7 mouse cellular contexts compared by ENCODE assay signal in the genomic region with DNA sequence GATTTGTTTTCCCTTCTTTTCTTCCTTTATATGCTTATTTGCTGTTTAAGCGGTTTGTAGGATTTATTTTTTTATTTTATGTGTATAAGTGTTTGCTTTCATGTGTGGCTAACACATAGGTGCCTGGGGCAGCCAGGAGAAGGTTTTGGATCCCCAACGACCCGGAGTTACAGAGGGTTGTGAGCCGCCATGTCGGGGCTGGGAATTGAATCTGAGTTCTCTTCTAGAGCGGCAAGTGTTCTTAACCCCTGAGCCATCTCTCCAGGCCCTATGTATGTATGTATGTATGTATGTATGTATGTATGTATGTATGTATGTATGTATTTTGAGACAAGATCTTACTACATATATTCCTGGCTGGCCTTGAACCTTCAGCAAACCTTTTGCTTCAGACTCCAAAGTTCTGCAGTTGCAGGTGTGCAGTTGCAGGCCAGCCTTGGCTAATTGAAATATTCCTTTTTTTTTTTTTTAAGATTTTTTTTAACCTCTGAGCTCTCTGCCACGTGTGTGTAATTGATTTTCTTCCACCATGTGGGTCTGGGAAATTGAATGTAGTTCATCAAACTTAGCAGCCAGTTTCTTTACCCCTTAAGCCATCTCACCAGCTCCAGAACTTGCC. TPM values are rescaled to one million over a fixed set of nuclear protein-coding genes. Genes with fewer than 3 reads are reported as not detected.
A peak's percentile ranks its signal among the peaks of the same experiment; 100 is the strongest.
DNase-seq lines count a peak whose midpoint lies in the region; ATAC-seq and TF ChIP-seq lines count a peak whose summit lies in the region.

No protein-coding gene starts in this region.

- peak overlapping the region; percentile 73 for H3K4me3 ChIP-seq in spleen, adult 2 months (ENCODE audit: extremely low read depth, insufficient read depth, insufficient read length)
- peak overlapping the region; percentile 93 for H3K4me3 ChIP-seq in embryonic facial prominence, embryonic 10.5 days
- H3K4me3 ChIP-seq in hindbrain, embryonic 14.5 days (replicated peaks; ENCODE audit: low read length), result peak overlapping the region; percentile 95
- H3K4me3 ChIP-seq in liver, embryonic 16.5 days (ENCODE audit: low read depth, low read length), result peak overlapping the region; percentile 87

- TF ChIP-seq POLR2A in spleen, adult 2 months (IDR thresholded peaks at IDR 0.05; ENCODE audit: low read depth, low read length), result no peak

- peak overlapping the region; percentile 56 for H3K4me2 ChIP-seq in hindbrain, embryonic 14.5 days (replicated peaks)
- H3K4me2 ChIP-seq in liver, embryonic 16.5 days (ENCODE audit: low read depth, low read length), result peak overlapping the region; percentile 77

- ATAC-seq in hindbrain, embryonic 14.5 days (ENCODE audit: low FRiP score), result no peak
- ATAC-seq in liver, embryonic 16.5 days (ENCODE audit: low read depth), result no peak

- peaks cover 3% of the 10 kb centered on the region; the same call in 1 of the 2 replicates for H3K4me1 ChIP-seq in spleen, adult 2 months (ENCODE audit: control insufficient read depth, insufficient read depth, insufficient read length)
- peaks cover 38% of the 10 kb centered on the region for H3K4me1 ChIP-seq in embryonic facial prominence, embryonic 10.5 days
- peaks cover 17% of the 10 kb centered on the region; the same call in 1 of the 2 replicates for H3K4me1 ChIP-seq in hindbrain, embryonic 14.5 days (replicated peaks; ENCODE audit: control insufficient read depth, insufficient read depth, low read length)
- H3K4me1 ChIP-seq in liver, embryonic 16.5 days (ENCODE audit: control insufficient read depth, low read depth, low read length), result peaks cover 43% of the 10 kb centered on the region

- no peak for TF ChIP-seq CTCF in spleen, adult 2 months (IDR thresholded peaks at IDR 0.05; ENCODE audit: extremely low read depth, insufficient read depth, insufficient read length, insufficient replicate concordance)

- peak overlapping the region; percentile 96 for H3K9ac ChIP-seq in hindbrain, embryonic 14.5 days
- H3K9ac ChIP-seq in liver, embryonic 16.5 days (ENCODE audit: low read depth, low read length), result peak overlapping the region; percentile 92

- DNase-seq in spleen, adult 2 months (ENCODE audit: low read depth in 1 of 2, low spot score in 2 of 2), result no peak
- DNase-seq in spleen, adult 12 weeks (ENCODE audit: low spot score), result no peak
- peak; percentile 16 for DNase-seq in embryonic facial prominence, embryonic 10.5 days (ENCODE audit: low spot score)
- DNase-seq in hindbrain, embryonic 14.5 days (ENCODE audit: low spot score), result no peak
- DNase-seq in thymus, postnatal 25 days, result peak; percentile 12
- no peak for DNase-seq in right cerebral cortex, adult 2 months (ENCODE audit: low spot score in 2 of 2)

- no peaks in the 10 kb centered on the region for H3K9me3 ChIP-seq in embryonic facial prominence, embryonic 10.5 days
- H3K9me3 ChIP-seq in hindbrain, embryonic 14.5 days (ENCODE audit: control insufficient read depth, low read length), result no peaks in the 10 kb centered on the region
- H3K9me3 ChIP-seq in liver, embryonic 16.5 days (replicated peaks; ENCODE audit: control insufficient read depth, low read length), result no peaks in the 10 kb centered on the region

- no peaks in the 10 kb centered on the region for H3K36me3 ChIP-seq in spleen, adult 2 months (ENCODE audit: control insufficient read depth, insufficient read depth, low read length)
- no peaks in the 10 kb centered on the region for H3K36me3 ChIP-seq in embryonic facial prominence, embryonic 10.5 days (replicated peaks)
- no peaks in the 10 kb centered on the region for H3K36me3 ChIP-seq in hindbrain, embryonic 14.5 days (replicated peaks; ENCODE audit: control insufficient read depth, insufficient read depth)
- no peaks in the 10 kb centered on the region for H3K36me3 ChIP-seq in liver, embryonic 16.5 days (ENCODE audit: control insufficient read depth, insufficient read depth)

- WGBS in spleen, adult 2 months, result 32% methylated on average over 7 of the region's 7 CpGs
- WGBS in embryonic facial prominence, embryonic 10.5 days, result 22% methylated on average over 7 of the region's 7 CpGs
- 18% methylated on average over 7 of the region's 7 CpGs for WGBS in hindbrain, embryonic 14.5 days
- 19% methylated on average over 7 of the region's 7 CpGs for WGBS in liver, embryonic 16.5 days (ENCODE audit: insufficient replicate concordance)

- H3K27ac ChIP-seq in spleen, adult 2 months (ENCODE audit: insufficient read depth, low read length), result peak overlapping the region; percentile 83; the same call in 1 of the 2 replicates
- peak overlapping the region; percentile 99 for H3K27ac ChIP-seq in embryonic facial prominence, embryonic 10.5 days (replicated peaks)
- H3K27ac ChIP-seq in hindbrain, embryonic 14.5 days, result peak overlapping the region; percentile 92; the same call in 1 of the 2 replicates
- peak overlapping the region; percentile 93 for H3K27ac ChIP-seq in liver, embryonic 16.5 days (ENCODE audit: low read length)

- no peaks in the 10 kb centered on the region for H3K27me3 ChIP-seq in spleen, adult 2 months (ENCODE audit: control insufficient read depth, insufficient read depth, low read length)
- no peaks in the 10 kb centered on the region for H3K27me3 ChIP-seq in embryonic facial prominence, embryonic 10.5 days (replicated peaks; ENCODE audit: low read depth, poor library complexity, severe bottlenecking)
- no peaks in the 10 kb centered on the region for H3K27me3 ChIP-seq in hindbrain, embryonic 14.5 days (ENCODE audit: control insufficient read depth, insufficient read depth, low read length)
- no peaks in the 10 kb centered on the region for H3K27me3 ChIP-seq in liver, embryonic 16.5 days (ENCODE audit: control insufficient read depth, insufficient read depth, low read depth, low read length)

RNA-seq across cellular contexts. Expression of a gene that starts 1.0 kb away (rescaled TPM):
- polyA plus RNA-seq in spleen, adult 2 months (2012; rRNA removed), result 16.3 and 19.4 TPM in 2 replicates
- 74.2 and 74.8 TPM in 2 replicates for polyA plus RNA-seq in embryonic facial prominence, embryonic 10.5 days (2016; fragmentation: Nextera tagmentation; extraction: Ambion mirVana)
- 83.9 and 89.1 TPM in 2 replicates for polyA plus RNA-seq in hindbrain, embryonic 14.5 days (2014; fragmentation: Nextera tagmentation; extraction: Ambion mirVana)
- polyA plus RNA-seq in liver, embryonic 16.5 days (2015; fragmentation: Nextera tagmentation; extraction: Ambion mirVana), result 23.1 and 23.8 TPM in 2 replicates

RNA-seq across cellular contexts. Expression of a gene that starts 10.6 kb away (rescaled TPM):
- polyA plus RNA-seq in spleen, adult 2 months (2012; rRNA removed), result 29.2 and 34.9 TPM in 2 replicates
- polyA plus RNA-seq in embryonic facial prominence, embryonic 10.5 days (2016; fragmentation: Nextera tagmentation; extraction: Ambion mirVana), result 178 and 186 TPM in 2 replicates
- polyA plus RNA-seq in hindbrain, embryonic 14.5 days (2014; fragmentation: Nextera tagmentation; extraction: Ambion mirVana), result 169 and 184 TPM in 2 replicates
- polyA plus RNA-seq in liver, embryonic 16.5 days (2015; fragmentation: Nextera tagmentation; extraction: Ambion mirVana), result 83.5 and 93.1 TPM in 2 replicates

RNA-seq across cellular contexts. Expression of a gene that starts 17.6 kb away (rescaled TPM):
- polyA plus RNA-seq in spleen, adult 2 months (2012; rRNA removed), result not detected in 2 replicates
- not detected in 2 replicates for polyA plus RNA-seq in embryonic facial prominence, embryonic 10.5 days (2016; fragmentation: Nextera tagmentation; extraction: Ambion mirVana)
- not detected in 2 replicates for polyA plus RNA-seq in hindbrain, embryonic 14.5 days (2014; fragmentation: Nextera tagmentation; extraction: Ambion mirVana)
- not detected in 2 replicates for polyA plus RNA-seq in liver, embryonic 16.5 days (2015; fragmentation: Nextera tagmentation; extraction: Ambion mirVana)

RNA-seq across cellular contexts. Expression of a gene that starts 56.0 kb away (rescaled TPM):
- 0.61 and 0.73 TPM in 2 replicates for polyA plus RNA-seq in spleen, adult 2 months (2012; rRNA removed)
- polyA plus RNA-seq in embryonic facial prominence, embryonic 10.5 days (2016; fragmentation: Nextera tagmentation; extraction: Ambion mirVana), result 6.5 and 7.3 TPM in 2 replicates
- 6.6 and 6.8 TPM in 2 replicates for polyA plus RNA-seq in hindbrain, embryonic 14.5 days (2014; fragmentation: Nextera tagmentation; extraction: Ambion mirVana)
- 0.78 and 0.93 TPM in 2 replicates for polyA plus RNA-seq in liver, embryonic 16.5 days (2015; fragmentation: Nextera tagmentation; extraction: Ambion mirVana)

Comparison
In these comparisons a context has a peak if more than half of its experiments do, and no peak if none do; other contexts are left out.
1. DNase-seq: peak in embryonic facial prominence, embryonic 10.5 days (single experiment) and thymus, postnatal 25 days (single experiment); none in spleen, adult 2 months (0 of 2), spleen, adult 12 weeks (single experiment), hindbrain, embryonic 14.5 days (single experiment) and right cerebral cortex, adult 2 months (0 of 2).
2. Peak in every context shown above with its lines, with median percentiles within 50 percentile points of each other: H3K27ac ChIP-seq and H3K4me3 ChIP-seq.